Mouse (Mus musculus): ENCODE data around the gene Hyls1.

DNA sequence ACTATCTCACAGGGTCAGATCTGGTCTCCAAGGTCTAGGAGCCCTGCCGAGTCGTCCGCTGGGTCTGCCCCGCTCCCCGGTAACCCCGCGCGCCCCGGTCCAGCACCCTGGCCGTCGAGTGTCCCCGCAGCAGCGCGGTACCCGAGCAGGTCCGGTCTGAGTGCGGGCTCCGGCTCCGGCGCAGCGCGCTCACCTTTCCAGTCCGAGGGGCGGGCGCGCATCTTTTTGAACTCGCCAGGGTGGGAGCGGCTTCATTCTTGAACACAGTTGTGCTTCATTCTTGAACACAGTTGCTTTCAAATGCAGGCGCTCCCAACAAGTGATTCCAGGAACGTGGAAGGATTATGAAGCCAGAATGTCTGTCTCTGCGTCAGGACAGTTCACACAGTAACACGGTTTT lies 4.2 kb upstream of the Hyls1 start:
- TF ChIP-seq E2F4 (IDR thresholded peaks at IDR 0.05; ENCODE audit: insufficient read depth) (no peak), POLR2AphosphoS2 (IDR thresholded peaks at IDR 0.05; ENCODE audit: insufficient read length, low read depth) (no peak), USF1 (IDR thresholded peaks at IDR 0.05; ENCODE audit: low read depth) (no peak), POLR2A (IDR thresholded peaks at IDR 0.05; ENCODE audit: insufficient read length, low read depth) (no peak), REST (IDR thresholded peaks at IDR 0.05; ENCODE audit: insufficient read depth, insufficient read length) (no peak), CEBPB (IDR thresholded peaks at IDR 0.05; ENCODE audit: insufficient read depth, poor library complexity, severe bottlenecking) (no peak), MYOG (IDR thresholded peaks at IDR 0.05; ENCODE audit: control insufficient read depth in 1 of 3, insufficient read depth in 1 of 3, insufficient read length in 2 of 3, low read depth in 2 of 3) (no peak), SRF (IDR thresholded peaks at IDR 0.05; ENCODE audit: control insufficient read depth, insufficient read length, low read depth) (no peak), TCF12 (IDR thresholded peaks at IDR 0.05; ENCODE audit: insufficient read depth, poor library complexity, severe bottlenecking) (no peak), MYOD1 (IDR thresholded peaks at IDR 0.05; ENCODE audit: control insufficient read depth in 1 of 3, insufficient read length in 2 of 3, low read depth in 2 of 3) (no peak), TCF3 (IDR thresholded peaks at IDR 0.05; ENCODE audit: insufficient read length, low read depth) (no peak), MAX (IDR thresholded peaks at IDR 0.05; ENCODE audit: low read depth) (no peak)
